Mouse (Mus musculus) central nervous system, embryonic 18 days (tissue): Measurements from ENCODE around the gene Actr3b. TPM values are rescaled to one million over a fixed set of nuclear protein-coding genes. Genes with fewer than 3 reads are reported as not detected.

Source experiments
- polyA plus RNA-seq: library from polyadenylated mRNA; depleted of rRNA; stranded (reverse); fragments of >200 nt; gene quantifications from 2 replicates; pipeline ENCODE4 v1.2.3, GENCODE M21; 2012; rRNA removed

The Actr3b gene
- polyA plus RNA-seq: 46.0 and 49.4 TPM in 2 replicates

DNA sequence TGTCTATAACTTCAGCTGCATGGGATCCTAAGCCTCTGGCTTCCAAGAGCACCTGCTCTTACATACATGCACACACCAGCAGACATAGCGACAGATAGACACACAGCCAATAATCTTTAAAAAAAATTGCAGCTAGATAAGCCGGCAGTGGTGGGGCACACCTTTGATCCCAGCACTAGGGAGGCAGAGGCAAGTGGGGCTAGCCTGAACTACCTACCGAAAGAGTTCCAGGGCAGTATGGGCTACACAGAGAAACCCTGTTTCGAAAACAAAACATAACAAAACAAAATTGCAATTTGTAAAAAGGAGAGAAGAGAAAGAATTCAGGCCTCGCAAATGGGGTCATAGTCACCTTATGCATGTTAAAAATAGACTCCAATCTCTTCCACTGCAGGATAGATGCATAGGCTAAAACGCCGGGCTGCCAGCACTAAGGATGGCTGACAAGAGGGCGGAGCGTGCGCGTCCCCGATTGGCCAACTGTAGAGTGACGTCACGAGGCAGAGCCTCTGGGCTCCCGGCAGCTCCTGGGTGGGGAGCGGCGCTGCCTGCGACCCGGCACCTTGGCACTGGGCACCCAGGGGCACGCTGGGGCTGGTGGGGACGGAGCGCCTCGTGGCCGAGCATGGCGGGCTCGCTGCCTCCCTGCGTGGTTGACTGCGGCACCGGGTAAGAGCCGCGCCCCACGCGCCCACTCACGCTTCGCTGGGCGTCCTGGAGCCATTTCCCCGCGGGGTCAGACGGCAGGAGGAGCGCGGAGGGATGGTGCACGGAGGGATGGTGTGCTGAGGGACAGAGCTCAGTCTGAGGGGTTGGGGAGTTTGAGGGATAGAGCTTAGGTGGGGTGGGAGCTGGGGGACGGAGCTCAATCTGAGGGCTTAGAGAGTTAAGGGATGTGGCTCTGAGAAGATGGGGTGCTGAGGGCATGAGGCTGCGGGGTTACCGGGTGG, at the start of gene Actr3b:
Actr3b (plus strand) TSS at position 538 of the 950 bp plus-strand sequence.

Other genes with a start within 250 kb of the Actr3b start
- gene Cct8l1, start 243.9 kb upstream of the Actr3b start, polyA plus RNA-seq: 0.04 and 0.13 TPM in 2 replicates
- gene Xrcc2, start 54.2 kb upstream of the Actr3b start, polyA plus RNA-seq: 7.8 and 8.5 TPM in 2 replicates
- gene Gm21663, start 182.4 kb downstream of the Actr3b start, polyA plus RNA-seq: 0.03 TPM in 1 of 2 replicates, not detected in the other
- gene Gm21671, start 194.4 kb downstream of the Actr3b start, polyA plus RNA-seq: not detected in 2 replicates
- not detected in 2 replicates for gene Gm21680, start 212.7 kb downstream of the Actr3b start, polyA plus RNA-seq
- gene Gm21698, start 228.7 kb downstream of the Actr3b start, polyA plus RNA-seq: not detected in 2 replicates
- 0.03 and 0.05 TPM in 2 replicates for gene Gm1979, start 244.8 kb downstream of the Actr3b start, polyA plus RNA-seq